Mouse (Mus musculus) heart, embryonic 15.5 days (tissue): Measurements from ENCODE around the gene Chek2. TPM values are rescaled to one million over a fixed set of nuclear protein-coding genes. Genes with fewer than 3 reads are reported as not detected.

ENCODE experiments used
- ATAC-seq: fragments of 200-750 bp; cut with Nextera tagmentation; replicated peaks from 2 replicates; pipeline ENCODE4 v1.8.0; 2017; ENCODE audit warnings: low read depth, moderate TSS enrichment; ENCODE audit not compliant: insufficient number of reproducible peaks, insufficient read depth, low FRiP score
- H3K27ac ChIP-seq: fragments of 300-500 bp; sonication (generic); 2 replicates; pipeline ENCODE4 v1.5.1; 2015; ENCODE audit warnings: mild to moderate bottlenecking, inconsistent platforms
- H3K27me3 ChIP-seq: fragments of 300-500 bp; sonication (generic); 2 replicates; pipeline ENCODE4 v1.6.1; 2015; ENCODE audit warnings: inconsistent platforms
- H3K36me3 ChIP-seq: fragments of 300-500 bp; sonication (generic); 2 replicates; pipeline ENCODE4 v1.6.1; 2015; ENCODE audit warnings: mild to moderate bottlenecking, inconsistent platforms
- H3K4me1 ChIP-seq: fragments of 300-500 bp; sonication (generic); replicated peaks from 2 replicates; pipeline ENCODE4 v1.6.1; 2015; ENCODE audit warnings: inconsistent platforms
- H3K4me2 ChIP-seq: fragments of 300-500 bp; sonication (generic); 2 replicates; pipeline ENCODE4 v1.6.1; 2015; ENCODE audit warnings: inconsistent platforms, mild to moderate bottlenecking, moderate library complexity
- H3K4me3 ChIP-seq: fragments of 300-500 bp; sonication (generic); 2 replicates; pipeline ENCODE4 v1.5.1; 2015; ENCODE audit warnings: mild to moderate bottlenecking, inconsistent platforms
- H3K9ac ChIP-seq: fragments of 300-500 bp; sonication (generic); 2 replicates; pipeline ENCODE4 v1.6.1; 2015; ENCODE audit warnings: mild to moderate bottlenecking, inconsistent platforms
- H3K9me3 ChIP-seq: fragments of 300-500 bp; sonication (generic); replicated peaks from 2 replicates; pipeline ENCODE4 v1.6.1; 2016; ENCODE audit warnings: inconsistent platforms
- WGBS: fragments of 180-500 bp; shearing (Covaris S2); methylation state at CpG from one replicate; pipeline ENCODE4 v1.1.7; 2015; ENCODE audit warnings: mixed read lengths; 5-methylcytosine and 5-hydroxymethylcytosine counted together
- polyA plus RNA-seq: library from polyadenylated mRNA; unstranded; fragments of >200 nt; fragmentation: Nextera tagmentation; extraction: Ambion mirVana; gene quantifications from 2 replicates; pipeline ENCODE4 v1.2.1, GENCODE M21; 2015

The Chek2 gene
- polyA plus RNA-seq, result 12.9 and 17.4 TPM in 2 replicates

- ATAC-seq, result peak; percentile 96
These were observed at the start of gene Chek2, which contains the start of gene Hscb for GRCm38 (mm10) chr5:110839678-110840365. Chek2 (plus strand) TSS chr5:110839979. Hscb (minus strand) TSS chr5:110839777.

GRCm38 (mm10) chr5:110794363-110794762 is 45.4 kb upstream of the Chek2 start:
- peaks cover 89% of the 10 kb centered on the region for H3K36me3 ChIP-seq
- 89% methylated on average over 7 of the region's 7 CpGs for WGBS
- H3K4me2 ChIP-seq, result no peak overlapping the region
- no peak overlapping the region for H3K9ac ChIP-seq
- H3K4me3 ChIP-seq, result no peak overlapping the region
- no peaks in the 10 kb centered on the region for H3K27me3 ChIP-seq
- no peaks in the 10 kb centered on the region for H3K9me3 ChIP-seq
- peaks cover 14% of the 10 kb centered on the region for H3K4me1 ChIP-seq
- H3K27ac ChIP-seq, result no peak overlapping the region
- ATAC-seq, result no peak

More at GRCm38 (mm10) chr5:110839678-110840365, at the start of gene Chek2, which contains the start of gene Hscb:
- peaks cover 8% of the 10 kb centered on the region; the same call in 1 of the 2 replicates for H3K36me3 ChIP-seq
- peak within 1 kb of the TSS; percentile 73 for H3K9ac ChIP-seq
- H3K4me3 ChIP-seq, result peak within 1 kb of the TSS; percentile 75
- no peaks in the 10 kb centered on the region for H3K9me3 ChIP-seq
- H3K27me3 ChIP-seq, result no peaks in the 10 kb centered on the region
- H3K4me1 ChIP-seq, result peaks cover 20% of the 10 kb centered on the region
- peak within 1 kb of the TSS; percentile 83 for H3K27ac ChIP-seq
- peak within 1 kb of the TSS; percentile 88 for H3K4me2 ChIP-seq
- under 1% methylated on average over 41 of the region's 41 CpGs for WGBS

- H3K36me3 ChIP-seq, result peaks cover 64% of the 10 kb centered on the region
- peak overlapping the region; percentile 31; the same call in 1 of the 2 replicates for H3K27ac ChIP-seq
- no peak overlapping the region for H3K9ac ChIP-seq
- peaks cover 30% of the 10 kb centered on the region for H3K4me1 ChIP-seq
- no peak overlapping the region for H3K4me2 ChIP-seq
- no peaks in the 10 kb centered on the region for H3K9me3 ChIP-seq
- H3K4me3 ChIP-seq, result no peak overlapping the region
- no peaks in the 10 kb centered on the region for H3K27me3 ChIP-seq
- peak; percentile 36; the same call in 1 of the 2 replicates for ATAC-seq
- WGBS, result 44% methylated on average over 4 of the region's 4 CpGs
These were observed 42.1 kb upstream of the Chek2 start for GRCm38 (mm10) chr5:110797696-110798095.

DNA sequence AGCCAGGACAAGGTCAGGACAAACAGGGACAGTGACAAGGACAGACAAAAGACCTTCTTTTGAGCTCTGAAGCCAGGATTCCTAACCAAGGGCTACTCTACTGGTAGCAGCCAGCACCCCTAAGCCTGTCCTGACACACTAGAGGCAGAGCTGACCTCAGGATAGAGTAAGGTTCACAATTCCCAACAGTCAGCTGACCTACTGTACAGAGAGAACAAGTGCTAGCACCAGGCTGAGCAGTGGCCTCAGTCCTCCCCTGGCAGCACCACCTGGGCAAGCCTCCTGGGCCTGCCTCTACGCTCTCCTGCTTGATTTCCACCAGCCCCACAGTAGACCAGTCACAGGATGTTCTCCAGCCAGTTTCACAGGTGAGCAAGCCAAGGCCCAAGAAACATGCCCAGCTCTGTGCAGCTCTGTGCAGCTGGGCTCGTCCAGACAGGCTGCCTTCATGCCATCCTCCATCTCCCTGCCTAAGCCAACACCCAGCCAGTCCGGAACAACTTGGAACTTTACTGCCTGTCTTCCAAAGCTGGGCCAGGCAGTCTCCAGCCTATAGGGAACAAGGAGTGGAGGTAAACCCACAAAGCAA is 38.6 kb upstream of the Chek2 start:
- Histone ChIP-seq H3K4me3 (no peak overlapping the region), H3K36me3 (peaks cover 34% of the 10 kb centered on the region), H3K9ac (no peak overlapping the region), H3K9me3 (no peaks in the 10 kb centered on the region), H3K4me2 (no peak overlapping the region), H3K27me3 (no peaks in the 10 kb centered on the region), H3K27ac (no peak overlapping the region), H3K4me1 (peaks cover 35% of the 10 kb centered on the region)
- 83% methylated on average over 3 of the region's 3 CpGs for WGBS
- ATAC-seq, result no peak

- Histone ChIP-seq H3K9ac (no peak overlapping the region), H3K9me3 (no peaks in the 10 kb centered on the region), H3K4me2 (no peak overlapping the region), H3K27ac (no peak overlapping the region), H3K4me1 (peaks cover 44% of the 10 kb centered on the region), H3K4me3 (no peak overlapping the region), H3K36me3 (peaks cover 26% of the 10 kb centered on the region), H3K27me3 (no peaks in the 10 kb centered on the region)
- no peak for ATAC-seq
- 67% methylated on average over 4 of the region's 4 CpGs for WGBS
These were observed 37.6 kb upstream of the Chek2 start for GRCm38 (mm10) chr5:110802186-110802585.

- H3K36me3 ChIP-seq, result peaks cover 23% of the 10 kb centered on the region
- H3K4me1 ChIP-seq, result peaks cover 47% of the 10 kb centered on the region
- ATAC-seq, result no peak
These were observed 37.0 kb upstream of the Chek2 start for GRCm38 (mm10) chr5:110802809-110803208.

GRCm38 (mm10) chr5:110804012-110804743 is 35.6 kb upstream of the Chek2 start:
- Histone ChIP-seq H3K9ac (no peak overlapping the region), H3K4me2 (no peak overlapping the region), H3K27ac (no peak overlapping the region), H3K4me3 (no peak overlapping the region), H3K4me1 (peaks cover 49% of the 10 kb centered on the region), H3K36me3 (peaks cover 12% of the 10 kb centered on the region; the same call in 1 of the 2 replicates), H3K9me3 (no peaks in the 10 kb centered on the region), H3K27me3 (no peaks in the 10 kb centered on the region)
- WGBS, result 87% methylated on average over 7 of the region's 7 CpGs
- no peak for ATAC-seq

More at GRCm38 (mm10) chr5:110802809-110803208, 37.0 kb upstream of the Chek2 start:
- Histone ChIP-seq H3K9me3 (no peaks in the 10 kb centered on the region), H3K9ac (no peak overlapping the region), H3K27ac (no peak overlapping the region), H3K4me3 (no peak overlapping the region), H3K4me2 (no peak overlapping the region), H3K27me3 (no peaks in the 10 kb centered on the region)

DNA sequence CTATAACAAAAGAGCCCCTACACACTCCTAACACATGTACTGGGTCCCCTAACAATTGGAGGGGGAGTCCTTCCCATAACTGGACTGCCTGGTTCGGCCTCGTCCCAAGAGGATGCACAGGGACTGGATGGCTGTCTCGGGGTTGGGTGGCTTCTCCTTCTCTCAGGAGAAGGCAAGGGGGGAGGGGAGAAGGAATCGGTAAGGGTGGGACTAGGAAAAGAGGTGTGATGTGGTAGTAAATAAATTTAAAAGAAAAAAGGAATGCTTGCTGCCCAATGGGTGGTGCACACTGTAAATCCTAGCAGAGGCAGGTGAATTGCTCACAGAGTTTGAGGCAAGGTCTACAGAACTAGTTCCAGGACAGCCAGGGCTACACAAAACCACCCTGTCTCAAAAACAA is 33.6 kb upstream of the Chek2 start:
- no peaks in the 10 kb centered on the region for H3K9me3 ChIP-seq
- WGBS, result 84% methylated on average over 4 of the region's 4 CpGs
- peaks cover 52% of the 10 kb centered on the region for H3K4me1 ChIP-seq
- no peak overlapping the region for H3K4me2 ChIP-seq
- peaks cover 4% of the 10 kb centered on the region; the same call in 1 of the 2 replicates for H3K36me3 ChIP-seq
- H3K27ac ChIP-seq, result no peak overlapping the region
- no peak for ATAC-seq
- H3K27me3 ChIP-seq, result no peaks in the 10 kb centered on the region
- no peak overlapping the region for H3K9ac ChIP-seq
- H3K4me3 ChIP-seq, result no peak overlapping the region

DNA sequence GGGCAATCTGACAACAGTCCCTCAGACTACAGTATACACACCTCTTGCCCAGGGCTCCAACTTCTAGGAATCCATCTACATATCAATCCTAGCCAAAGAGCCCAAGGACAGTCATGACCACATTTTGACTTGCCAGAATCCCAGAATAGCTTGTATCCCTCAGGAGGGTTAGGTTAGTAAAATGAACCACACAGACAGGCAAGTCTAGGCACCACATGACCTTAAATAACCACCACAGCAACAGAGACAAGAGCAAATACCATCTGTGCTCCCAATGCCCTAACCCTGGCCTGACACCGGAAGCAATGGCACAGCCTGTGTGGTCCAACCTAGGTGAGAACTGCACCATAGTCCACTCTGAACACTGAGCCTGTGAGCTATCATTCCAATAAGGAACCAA is 33.1 kb upstream of the Chek2 start:
- Histone ChIP-seq H3K9me3 (no peaks in the 10 kb centered on the region), H3K9ac (no peak overlapping the region), H3K27ac (no peak overlapping the region), H3K4me3 (no peak overlapping the region), H3K4me1 (peaks cover 47% of the 10 kb centered on the region), H3K36me3 (peaks cover 4% of the 10 kb centered on the region; the same call in 1 of the 2 replicates), H3K4me2 (no peak overlapping the region), H3K27me3 (no peaks in the 10 kb centered on the region)
- no peak for ATAC-seq
- WGBS, result 86% methylated on average over 1 of the region's 1 CpGs

GRCm38 (mm10) chr5:110807453-110807852 is 32.3 kb upstream of the Chek2 start:
- Histone ChIP-seq H3K4me1 (peaks cover 40% of the 10 kb centered on the region), H3K27ac (peak overlapping the region; percentile 81), H3K4me3 (peak overlapping the region; percentile 74), H3K9me3 (no peaks in the 10 kb centered on the region), H3K9ac (peak overlapping the region; percentile 95; the same call in 1 of the 2 replicates), H3K36me3 (peaks cover 4% of the 10 kb centered on the region; the same call in 1 of the 2 replicates), H3K4me2 (peak overlapping the region; percentile 83), H3K27me3 (no peaks in the 10 kb centered on the region)
- no peak for ATAC-seq
- WGBS, result 85% methylated on average over 4 of the region's 4 CpGs

- peaks cover 4% of the 10 kb centered on the region; the same call in 1 of the 2 replicates for H3K36me3 ChIP-seq
- no peaks in the 10 kb centered on the region for H3K27me3 ChIP-seq
- H3K4me3 ChIP-seq, result peak overlapping the region; percentile 74
- H3K4me2 ChIP-seq, result peak overlapping the region; percentile 83
- H3K9ac ChIP-seq, result peak overlapping the region; percentile 95
- H3K9me3 ChIP-seq, result no peaks in the 10 kb centered on the region
- ATAC-seq, result peak; percentile 54
- H3K27ac ChIP-seq, result peak overlapping the region; percentile 81
- peaks cover 39% of the 10 kb centered on the region for H3K4me1 ChIP-seq
- 2% methylated on average over 14 of the region's 14 CpGs for WGBS
These were observed 31.6 kb upstream of the Chek2 start for GRCm38 (mm10) chr5:110808061-110808631.
